Mouse (Mus musculus) testis, adult 2 months (tissue): Measurements from ENCODE around the gene Mta3. TPM values are rescaled to one million over a fixed set of nuclear protein-coding genes. Genes with fewer than 3 reads are reported as not detected.
A peak's percentile ranks its signal among the peaks of the same experiment; 100 is the strongest.

Experiments
- H3K27ac ChIP-seq: fragments of 200-500 bp; 2 replicates; pipeline ENCODE4 v1.5.1; 2012; ENCODE audit warnings: low read depth, low read length; ENCODE audit not compliant: control insufficient read depth, insufficient read depth
- H3K27me3 ChIP-seq: fragments of 200-500 bp; 2 replicates; pipeline ENCODE4 v1.6.1; 2012; ENCODE audit warnings: mild to moderate bottlenecking, low read length, moderate library complexity; ENCODE audit not compliant: control insufficient read depth, insufficient read depth
- H3K36me3 ChIP-seq: fragments of 200-500 bp; 2 replicates; pipeline ENCODE4 v1.6.1; 2012; ENCODE audit warnings: mild to moderate bottlenecking, low read length; ENCODE audit not compliant: control insufficient read depth, insufficient read depth
- H3K4me1 ChIP-seq: fragments of 200-500 bp; 2 replicates; pipeline ENCODE4 v1.6.1; 2012; ENCODE audit warnings: low read length; ENCODE audit not compliant: control insufficient read depth, insufficient read depth
- H3K4me3 ChIP-seq: fragments of 200-500 bp; 2 replicates; pipeline ENCODE4 v1.5.1; 2012; ENCODE audit warnings: low read depth, mild to moderate bottlenecking, low read length, moderate library complexity, mixed read lengths; ENCODE audit not compliant: control insufficient read depth
- CTCF ChIP-seq: fragments of 200-500 bp; IDR thresholded peaks from 2 replicates; pipeline ENCODE4 v1.5.1; 2012; ENCODE audit warnings: low read depth, mild to moderate bottlenecking, inconsistent platforms, low read length, moderate library complexity; ENCODE audit not compliant: control insufficient read depth, insufficient read depth, insufficient replicate concordance
- POLR2A ChIP-seq: fragments of 200-500 bp; IDR thresholded peaks from 2 replicates; pipeline ENCODE4 v1.6.1; 2012; ENCODE audit warnings: low read depth, mild to moderate bottlenecking, inconsistent platforms, low read length, moderate library complexity; ENCODE audit not compliant: control insufficient read depth
- polyA plus RNA-seq: library from polyadenylated mRNA; depleted of rRNA; stranded (reverse); fragments of >200 nt; gene quantifications from 2 replicates; pipeline ENCODE4 v1.2.3, GENCODE M21; 2012

Gene Mta3
- polyA plus RNA-seq, 1 experiment = 36.3 TPM

GRCm38 (mm10) chr17:83700125-83700524 is 5.8 kb upstream of the Mta3 start:
- H3K27ac ChIP-seq = no peak overlapping the region
- TF ChIP-seq CTCF (no peak), POLR2A (no peak)
- H3K36me3 ChIP-seq = no peaks in the 10 kb centered on the region
- no peaks in the 10 kb centered on the region for H3K27me3 ChIP-seq
- no peak overlapping the region for H3K4me3 ChIP-seq
- no peaks in the 10 kb centered on the region for H3K4me1 ChIP-seq

GRCm38 (mm10) chr17:83704469-83704868 is 1.5 kb upstream of the Mta3 start:
- Histone ChIP-seq H3K27me3 (no peaks in the 10 kb centered on the region), H3K4me3 (no peak overlapping the region), H3K27ac (no peak overlapping the region), H3K4me1 (peaks cover 9% of the 10 kb centered on the region), H3K36me3 (no peaks in the 10 kb centered on the region)
- no peak for TF ChIP-seq CTCF
- TF ChIP-seq POLR2A = no peak

GRCm38 (mm10) chr17:83705352-83706115 is 429 bp upstream of the Mta3 start:
- Histone ChIP-seq H3K4me3 (peak overlapping the region; percentile 87), H3K36me3 (no peaks in the 10 kb centered on the region), H3K27me3 (no peaks in the 10 kb centered on the region), H3K27ac (peak overlapping the region; percentile 77), H3K4me1 (peaks cover 9% of the 10 kb centered on the region)
- TF ChIP-seq POLR2A (no peak; the same call in 1 of the 2 replicates), CTCF (no peak)

- Histone ChIP-seq H3K4me3 (peak overlapping the region; percentile 87), H3K27ac (peak overlapping the region; percentile 84), H3K27me3 (no peaks in the 10 kb centered on the region), H3K4me1 (peaks cover 9% of the 10 kb centered on the region), H3K36me3 (no peaks in the 10 kb centered on the region)
- TF ChIP-seq POLR2A (no peak), CTCF (no peak)
These were observed 697 bp downstream of the Mta3 start for GRCm38 (mm10) chr17:83706594-83707126.

- H3K27me3 ChIP-seq = no peaks in the 10 kb centered on the region
- peaks cover 9% of the 10 kb centered on the region for H3K4me1 ChIP-seq
- H3K4me3 ChIP-seq = no peak overlapping the region
- 0 out of 2 replicates have a peak overlapping the region, but pooled peaks have one; percentile 29 for H3K27ac ChIP-seq
- no peaks in the 10 kb centered on the region for H3K36me3 ChIP-seq
- TF ChIP-seq CTCF (no peak), POLR2A (no peak)
These were observed 1.4 kb downstream of the Mta3 start for GRCm38 (mm10) chr17:83707372-83707771.

- TF ChIP-seq POLR2A = no peak
- no peak for TF ChIP-seq CTCF
- no peaks in the 10 kb centered on the region for H3K27me3 ChIP-seq
- 0 out of 2 replicates have a peak overlapping the region, but pooled peaks have one; percentile 14 for H3K27ac ChIP-seq
- H3K4me3 ChIP-seq = no peak overlapping the region
- H3K36me3 ChIP-seq = no peaks in the 10 kb centered on the region
- peaks cover 9% of the 10 kb centered on the region for H3K4me1 ChIP-seq
These were observed 1.9 kb downstream of the Mta3 start for GRCm38 (mm10) chr17:83707846-83708245.

GRCm38 (mm10) chr17:83708256-83708655 is 2.3 kb downstream of the Mta3 start:
- Histone ChIP-seq H3K27me3 (no peaks in the 10 kb centered on the region), H3K4me1 (peaks cover 9% of the 10 kb centered on the region), H3K4me3 (no peak overlapping the region), H3K36me3 (no peaks in the 10 kb centered on the region), H3K27ac (no peak overlapping the region)
- no peak for TF ChIP-seq POLR2A
- TF ChIP-seq CTCF = no peak
